Mouse (Mus musculus) left cerebral cortex, adult 9 months (tissue): ENCODE data around the gene Slc7a14.
A peak's percentile ranks its signal among the peaks of the same experiment; 100 is the strongest.

Experiments
- DNase-seq, 2 experiments: peaks; one replicate each; pipeline ENCODE4 v3.0.0; 2022; ENCODE audit warnings: low spot score in 2 of 2

Slc7a14 gene

GRCm38 (mm10) chr3:31261418-31262014 lies 48.7 kb downstream of the Slc7a14 start:
- DNase-seq = no peak

- no peak for DNase-seq
Measured at GRCm38 (mm10) chr3:31260964-31261346, 49.2 kb downstream of the Slc7a14 start.

- DNase-seq = no peak
Measured at GRCm38 (mm10) chr3:31260329-31260963, 49.7 kb downstream of the Slc7a14 start.

- DNase-seq = no peak
Measured at GRCm38 (mm10) chr3:31259553-31260255, 50.5 kb downstream of the Slc7a14 start.

GRCm38 (mm10) chr3:31254427-31254826 lies 55.8 kb downstream of the Slc7a14 start:
- DNase-seq = peak; percentile 56 to 83

- DNase-seq = no peak
Measured at GRCm38 (mm10) chr3:31253862-31254261, 56.3 kb downstream of the Slc7a14 start.

GRCm38 (mm10) chr3:31252566-31252965 lies 57.6 kb downstream of the Slc7a14 start:
- DNase-seq = no peak

GRCm38 (mm10) chr3:31243478-31243877 lies 66.7 kb downstream of the Slc7a14 start:
- no peak for DNase-seq

GRCm38 (mm10) chr3:31240840-31241239 lies 69.3 kb downstream of the Slc7a14 start:
- DNase-seq = no peak

GRCm38 (mm10) chr3:31239645-31240044 lies 70.5 kb downstream of the Slc7a14 start:
- no peak for DNase-seq

GRCm38 (mm10) chr3:31237936-31238335 lies 72.2 kb downstream of the Slc7a14 start:
- peak in 1 of 2 experiments; percentile 52 for DNase-seq

GRCm38 (mm10) chr3:31236146-31236545 lies 74.0 kb downstream of the Slc7a14 start:
- no peak for DNase-seq

GRCm38 (mm10) chr3:31234356-31234755 lies 75.8 kb downstream of the Slc7a14 start:
- DNase-seq = no peak

GRCm38 (mm10) chr3:31233746-31234312 lies 76.3 kb downstream of the Slc7a14 start:
- no peak for DNase-seq

GRCm38 (mm10) chr3:31229281-31229680 lies 80.9 kb downstream of the Slc7a14 start:
- DNase-seq = peak in 1 of 2 experiments; percentile 33

- DNase-seq = no peak
Measured at GRCm38 (mm10) chr3:31228487-31228886, 81.7 kb downstream of the Slc7a14 start.

GRCm38 (mm10) chr3:31223551-31223950 lies 86.6 kb downstream of the Slc7a14 start:
- no peak for DNase-seq

- DNase-seq = no peak
Measured at GRCm38 (mm10) chr3:31220040-31220439, 90.1 kb downstream of the Slc7a14 start.

- peak in 1 of 2 experiments; percentile 57 for DNase-seq
Measured at GRCm38 (mm10) chr3:31219483-31219882, 90.7 kb downstream of the Slc7a14 start.

- DNase-seq = no peak
Measured at GRCm38 (mm10) chr3:31217523-31217922, 92.7 kb downstream of the Slc7a14 start.

- peak in 1 of 2 experiments; percentile 39 for DNase-seq
Measured at GRCm38 (mm10) chr3:31213802-31214201, 96.4 kb downstream of the Slc7a14 start.

GRCm38 (mm10) chr3:31212205-31213038 lies 97.8 kb downstream of the Slc7a14 start:
- DNase-seq = no peak
